Mouse (Mus musculus) liver, adult 2 months (tissue): ENCODE measurements at regions not wholly inside any gene's neighbourhood (a gene's known extent, or its start where the extent isn't known, plus 50 kb on each side); places are given as distances from the start of the nearest gene placed in this dataset.

Experiments
- CTCF ChIP-seq: fragments of 200-500 bp; IDR thresholded peaks from 2 replicates; pipeline ENCODE4 v1.5.1; 2011; ENCODE audit warnings: low read depth, low read length, control low read depth
- POLR2A ChIP-seq: fragments of 200-500 bp; IDR thresholded peaks from 2 replicates; pipeline ENCODE4 v1.6.1; 2011; ENCODE audit warnings: low read length, control low read depth; ENCODE audit not compliant: insufficient read depth; ENCODE audit errors: extremely low read depth

DNA sequence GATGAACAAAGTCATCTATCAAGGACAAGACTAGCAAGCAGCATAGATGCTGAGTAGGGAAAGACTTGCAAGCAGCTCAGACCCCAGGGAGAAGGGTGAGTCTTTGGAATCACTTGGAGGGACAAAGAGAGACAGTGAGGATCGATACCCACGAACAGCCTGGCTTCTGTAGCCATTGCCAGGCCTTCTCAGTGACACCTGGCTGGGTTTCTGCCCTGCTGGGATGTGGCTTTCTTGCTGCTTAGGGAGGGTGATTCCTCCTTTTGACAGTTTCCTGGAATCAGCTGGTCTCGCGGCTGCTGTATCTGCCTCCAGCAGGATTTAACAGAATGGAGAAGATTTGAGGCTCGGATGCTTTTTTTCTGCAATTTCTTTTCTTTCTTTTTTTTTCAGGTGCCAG lies 156.3 kb upstream of the Hs3st4 start:
- no peak for TF ChIP-seq POLR2A
- TF ChIP-seq CTCF = no peak
